Mouse (Mus musculus) retina, postnatal 7 days (tissue): ENCODE results near the gene Arrdc1.
"Not testable (repeated sequence)": the region's sequence is repeated elsewhere in the genome, so short reads cannot be mapped to it uniquely, and the experiment has no call there.

ENCODE experiments used
- DNase-seq: peaks from one replicate; pipeline ENCODE4 v3.0.0-alpha.2; 2012; ENCODE audit warnings: low read depth, low spot score

Gene Arrdc1

GRCm38 (mm10) chr2:24935057-24935796 is at the start of gene Arrdc1:
Gene Arrdc1 (minus strand): TSS chr2:24935252.
- peak; percentile 91 for DNase-seq

- DNase-seq: no peak
Observed at GRCm38 (mm10) chr2:24976960-24977359, 41.9 kb upstream of the Arrdc1 start.

- peak; percentile 37 for DNase-seq
Observed at GRCm38 (mm10) chr2:24975704-24976297, 40.7 kb upstream of the Arrdc1 start, which contains the start of gene Pnpla7. Gene Pnpla7 (plus strand): TSS chr2:24976033.

- DNase-seq: peak; percentile 94
Observed at GRCm38 (mm10) chr2:24974906-24975703, 40.1 kb upstream of the Arrdc1 start, which contains the start of gene Mrpl41. Gene Mrpl41 (minus strand): TSS chr2:24975098.

GRCm38 (mm10) chr2:24974452-24974851 is 39.4 kb upstream of the Arrdc1 start:
- not testable (repeated sequence) for DNase-seq

- no peak for DNase-seq
Observed at GRCm38 (mm10) chr2:24970386-24970785, 35.3 kb upstream of the Arrdc1 start.

- peak; percentile 78 for DNase-seq
Observed at GRCm38 (mm10) chr2:24962304-24963000, 27.4 kb upstream of the Arrdc1 start, which contains the start of gene Dph7. Gene Dph7 (plus strand): TSS chr2:24962400.

- DNase-seq: no peak
Observed at GRCm38 (mm10) chr2:24960910-24961309, 25.9 kb upstream of the Arrdc1 start.

GRCm38 (mm10) chr2:24952537-24953055 is 17.5 kb upstream of the Arrdc1 start:
- no peak for DNase-seq

GRCm38 (mm10) chr2:24950189-24950535 is 15.1 kb upstream of the Arrdc1 start:
- no peak for DNase-seq

- DNase-seq: peak; percentile 95
Observed at GRCm38 (mm10) chr2:24949421-24950188, 14.6 kb upstream of the Arrdc1 start, which contains the start of gene Zmynd19. Gene Zmynd19 (plus strand): TSS chr2:24949792.

GRCm38 (mm10) chr2:24944304-24944703 is 9.3 kb upstream of the Arrdc1 start:
- DNase-seq: not testable (repeated sequence)

GRCm38 (mm10) chr2:24942092-24942491 is 7.0 kb upstream of the Arrdc1 start:
- DNase-seq: no peak

GRCm38 (mm10) chr2:24934441-24934963 is 550 bp downstream of the Arrdc1 start:
- DNase-seq: no peak

- DNase-seq: no peak
Observed at GRCm38 (mm10) chr2:24929593-24929992, 5.5 kb downstream of the Arrdc1 start.

GRCm38 (mm10) chr2:24929119-24929518 is 5.9 kb downstream of the Arrdc1 start:
- DNase-seq: no peak

- DNase-seq: no peak
Observed at GRCm38 (mm10) chr2:24927810-24928479, 7.1 kb downstream of the Arrdc1 start.

GRCm38 (mm10) chr2:24926965-24927358 is 8.1 kb downstream of the Arrdc1 start:
- DNase-seq: no peak

GRCm38 (mm10) chr2:24926345-24926964 is 8.6 kb downstream of the Arrdc1 start:
- DNase-seq: no peak
